Mouse (Mus musculus): ENCODE data around the gene Fkbp6. TPM values are rescaled to one million over a fixed set of nuclear protein-coding genes. Genes with fewer than 3 reads are reported as not detected.
"Not testable (repeated sequence)": the region's sequence is repeated elsewhere in the genome, so short reads cannot be mapped to it uniquely, and the experiment has no call there.

The Fkbp6 gene
- polyA plus RNA-seq, 1 experiment from 2014 or later, result 0.55 TPM

- H3K36me3 ChIP-seq (ENCODE audit: control insufficient read depth, insufficient read depth, low read length), result peaks cover 58% of the 10 kb centered on the region
- ATAC-seq, result no peak
Measured at GRCm38 (mm10) chr5:135375167-135375566, 25.3 kb upstream of the Fkbp6 start.

GRCm38 (mm10) chr5:135373601-135374000, 23.8 kb upstream of the Fkbp6 start:
- Histone ChIP-seq H3K27me3 (replicated peaks; ENCODE audit: control insufficient read depth, insufficient read depth, low read length) (no peaks in the 10 kb centered on the region), H3K4me1 (ENCODE audit: control insufficient read depth, insufficient read depth, low read depth, low read length) (peaks cover 13% of the 10 kb centered on the region), H3K9me3 (ENCODE audit: control insufficient read depth, low read length) (no peaks in the 10 kb centered on the region), H3K36me3 (ENCODE audit: control insufficient read depth, insufficient read depth, low read length) (peaks cover 47% of the 10 kb centered on the region), H3K27ac (ENCODE audit: low read depth, low read length) (no peak overlapping the region), H3K9ac (ENCODE audit: low read depth, low read length) (no peak overlapping the region), H3K4me2 (ENCODE audit: low read length) (no peak overlapping the region), H3K4me3 (ENCODE audit: low read length) (no peak overlapping the region)
- WGBS, result 96% methylated on average over 5 of the region's 5 CpGs
- no peak for ATAC-seq

More at GRCm38 (mm10) chr5:135375167-135375566, 25.3 kb upstream of the Fkbp6 start:
- WGBS, result 66% methylated on average over 8 of the region's 8 CpGs
- Histone ChIP-seq H3K27me3 (replicated peaks; ENCODE audit: control insufficient read depth, insufficient read depth, low read length) (no peaks in the 10 kb centered on the region), H3K9ac (ENCODE audit: low read depth, low read length) (no peak overlapping the region), H3K4me1 (ENCODE audit: control insufficient read depth, insufficient read depth, low read depth, low read length) (peaks cover 7% of the 10 kb centered on the region), H3K9me3 (ENCODE audit: control insufficient read depth, low read length) (no peaks in the 10 kb centered on the region), H3K27ac (ENCODE audit: low read depth, low read length) (0 out of 2 replicates have a peak overlapping the region, but pooled peaks have one; percentile 20), H3K4me3 (ENCODE audit: low read length) (no peak overlapping the region), H3K4me2 (ENCODE audit: low read length) (no peak overlapping the region)

- H3K4me2 ChIP-seq (ENCODE audit: low read length), result no peak overlapping the region
Measured at GRCm38 (mm10) chr5:135371195-135371594, 21.4 kb upstream of the Fkbp6 start.

GRCm38 (mm10) chr5:135369787-135370654, 20.2 kb upstream of the Fkbp6 start, which contains the start of gene Nsun5:
TSS of gene Nsun5 (plus strand) at chr5:135369953.
- peaks cover 19% of the 10 kb centered on the region; the same call in 1 of the 2 replicates for H3K36me3 ChIP-seq (ENCODE audit: control insufficient read depth, insufficient read depth, low read length)
- peaks cover 13% of the 10 kb centered on the region for H3K4me1 ChIP-seq (ENCODE audit: control insufficient read depth, insufficient read depth, low read depth, low read length)
- under 1% methylated on average over 61 of the region's 64 CpGs for WGBS
- peak within 1 kb of the TSS; percentile 73 for H3K27ac ChIP-seq (ENCODE audit: low read depth, low read length)
- no peaks in the 10 kb centered on the region for H3K27me3 ChIP-seq (replicated peaks; ENCODE audit: control insufficient read depth, insufficient read depth, low read length)
- peak; percentile 80 for ATAC-seq
- H3K4me3 ChIP-seq (ENCODE audit: low read length), result peak within 1 kb of the TSS; percentile 80
- no peaks in the 10 kb centered on the region for H3K9me3 ChIP-seq (ENCODE audit: control insufficient read depth, low read length)
- peak within 1 kb of the TSS; percentile 80 for H3K4me2 ChIP-seq (ENCODE audit: low read length)
- H3K9ac ChIP-seq (ENCODE audit: low read depth, low read length), result peak within 1 kb of the TSS; percentile 86

More at GRCm38 (mm10) chr5:135371195-135371594, 21.4 kb upstream of the Fkbp6 start:
- no peak overlapping the region for H3K9ac ChIP-seq (ENCODE audit: low read depth, low read length)
- no peaks in the 10 kb centered on the region for H3K27me3 ChIP-seq (replicated peaks; ENCODE audit: control insufficient read depth, insufficient read depth, low read length)
- H3K27ac ChIP-seq (ENCODE audit: low read depth, low read length), result no peak overlapping the region
- H3K4me1 ChIP-seq (ENCODE audit: control insufficient read depth, insufficient read depth, low read depth, low read length), result peaks cover 13% of the 10 kb centered on the region
- WGBS, result 94% methylated on average over 13 of the region's 13 CpGs
- H3K4me3 ChIP-seq (ENCODE audit: low read length), result no peak overlapping the region
- H3K9me3 ChIP-seq (ENCODE audit: control insufficient read depth, low read length), result no peaks in the 10 kb centered on the region
- no peak for ATAC-seq
- H3K36me3 ChIP-seq (ENCODE audit: control insufficient read depth, insufficient read depth, low read length), result peaks cover 31% of the 10 kb centered on the region

- 60% methylated on average over 9 of the region's 9 CpGs for WGBS
- H3K27me3 ChIP-seq (replicated peaks; ENCODE audit: control insufficient read depth, insufficient read depth, low read length); H3K9me3 ChIP-seq (ENCODE audit: control insufficient read depth, low read length); H3K27ac ChIP-seq (ENCODE audit: low read depth, low read length); ATAC-seq: not testable (repeated sequence)
- Histone ChIP-seq H3K9ac (ENCODE audit: low read depth, low read length) (peak overlapping the region; percentile 86; the same call in 1 of the 2 replicates), H3K4me3 (ENCODE audit: low read length) (peak overlapping the region; percentile 80), H3K4me2 (ENCODE audit: low read length) (peak overlapping the region; percentile 80), H3K36me3 (ENCODE audit: control insufficient read depth, insufficient read depth, low read length) (peaks cover 16% of the 10 kb centered on the region; the same call in 1 of the 2 replicates), H3K4me1 (ENCODE audit: control insufficient read depth, insufficient read depth, low read depth, low read length) (peaks cover 13% of the 10 kb centered on the region)
Measured at GRCm38 (mm10) chr5:135369196-135369595, 19.4 kb upstream of the Fkbp6 start.

- Histone ChIP-seq H3K36me3 (ENCODE audit: control insufficient read depth, insufficient read depth, low read length) (peaks cover 11% of the 10 kb centered on the region; the same call in 1 of the 2 replicates), H3K4me2 (ENCODE audit: low read length) (no peak overlapping the region), H3K9ac (ENCODE audit: low read depth, low read length) (no peak overlapping the region), H3K27me3 (replicated peaks; ENCODE audit: control insufficient read depth, insufficient read depth, low read length) (no peaks in the 10 kb centered on the region), H3K9me3 (ENCODE audit: control insufficient read depth, low read length) (no peaks in the 10 kb centered on the region), H3K4me3 (ENCODE audit: low read length) (no peak overlapping the region), H3K4me1 (ENCODE audit: control insufficient read depth, insufficient read depth, low read depth, low read length) (peaks cover 13% of the 10 kb centered on the region), H3K27ac (ENCODE audit: low read depth, low read length) (no peak overlapping the region)
- WGBS, result 82% methylated on average over 6 of the region's 6 CpGs
- ATAC-seq, result no peak
Measured at GRCm38 (mm10) chr5:135368312-135368711, 18.5 kb upstream of the Fkbp6 start.

GRCm38 (mm10) chr5:135367841-135368240, 18.0 kb upstream of the Fkbp6 start:
- no peak overlapping the region for H3K4me2 ChIP-seq (ENCODE audit: low read length)
- H3K27ac ChIP-seq (ENCODE audit: low read depth, low read length), result no peak overlapping the region
- 0 out of 2 replicates have a peak, but pooled peaks cover 8% of the 10 kb centered on the region for H3K36me3 ChIP-seq (ENCODE audit: control insufficient read depth, insufficient read depth, low read length)
- ATAC-seq, result no peak
- WGBS, result 53% methylated on average over 6 of the region's 6 CpGs
- H3K9ac ChIP-seq (ENCODE audit: low read depth, low read length), result no peak overlapping the region
- H3K9me3 ChIP-seq (ENCODE audit: control insufficient read depth, low read length), result no peaks in the 10 kb centered on the region
- H3K27me3 ChIP-seq (replicated peaks; ENCODE audit: control insufficient read depth, insufficient read depth, low read length), result no peaks in the 10 kb centered on the region
- no peak overlapping the region for H3K4me3 ChIP-seq (ENCODE audit: low read length)
- peaks cover 13% of the 10 kb centered on the region for H3K4me1 ChIP-seq (ENCODE audit: control insufficient read depth, insufficient read depth, low read depth, low read length)

GRCm38 (mm10) chr5:135363540-135363939, 13.7 kb upstream of the Fkbp6 start:
- H3K9me3 ChIP-seq (ENCODE audit: control insufficient read depth, low read length), result no peaks in the 10 kb centered on the region
- 33% methylated on average over 12 of the region's 12 CpGs for WGBS
- no peak overlapping the region for H3K4me3 ChIP-seq (ENCODE audit: low read length)
- H3K4me1 ChIP-seq (ENCODE audit: control insufficient read depth, insufficient read depth, low read depth, low read length), result no peaks in the 10 kb centered on the region
- H3K9ac ChIP-seq (ENCODE audit: low read depth, low read length), result no peak overlapping the region
- no peak overlapping the region for H3K27ac ChIP-seq (ENCODE audit: low read depth, low read length)
- H3K36me3 ChIP-seq (ENCODE audit: control insufficient read depth, insufficient read depth, low read length), result no peaks in the 10 kb centered on the region
- no peak overlapping the region for H3K4me2 ChIP-seq (ENCODE audit: low read length)
- no peaks in the 10 kb centered on the region for H3K27me3 ChIP-seq (replicated peaks; ENCODE audit: control insufficient read depth, insufficient read depth, low read length)
- no peak for ATAC-seq

GRCm38 (mm10) chr5:135362572-135362971, 12.7 kb upstream of the Fkbp6 start:
- Histone ChIP-seq H3K9me3 (ENCODE audit: control insufficient read depth, low read length) (peaks cover 1% of the 10 kb centered on the region; the same call in 1 of the 2 replicates), H3K27ac (ENCODE audit: low read depth, low read length) (no peak overlapping the region), H3K27me3 (replicated peaks; ENCODE audit: control insufficient read depth, insufficient read depth, low read length) (no peaks in the 10 kb centered on the region), H3K4me3 (ENCODE audit: low read length) (no peak overlapping the region), H3K4me2 (ENCODE audit: low read length) (no peak overlapping the region), H3K9ac (ENCODE audit: low read depth, low read length) (no peak overlapping the region), H3K36me3 (ENCODE audit: control insufficient read depth, insufficient read depth, low read length) (no peaks in the 10 kb centered on the region), H3K4me1 (ENCODE audit: control insufficient read depth, insufficient read depth, low read depth, low read length) (no peaks in the 10 kb centered on the region)
- no peak for ATAC-seq
- 91% methylated on average over 3 of the region's 3 CpGs for WGBS
